Mouse (Mus musculus) heart, embryonic 14.5 days (tissue): ENCODE measurements at regions not wholly inside any gene's neighbourhood (a gene's known extent, or its start where the extent isn't known, plus 50 kb on each side); places are given as distances from the start of the nearest gene placed in this dataset.

Experiments used
- ATAC-seq: fragments of 200-750 bp; cut with Nextera tagmentation; 2 replicates; pipeline ENCODE4 v1.8.0; 2017; ENCODE audit warnings: low read depth, moderate TSS enrichment; ENCODE audit not compliant: insufficient number of reproducible peaks, insufficient read depth, low FRiP score
- H3K27ac ChIP-seq, 2 experiments: fragments of 200-500 bp in 1 of 2; fragments of 300-500 bp in 1 of 2; sonication (generic) in 1 of 2; replicated peaks in 1 of 2; 2 replicates each; pipeline ENCODE4 v1.5.1; 2012 to 2014; ENCODE audit warnings: low read depth in 2 of 2, low read length in 2 of 2, control low read depth in 1 of 2, mild to moderate bottlenecking in 1 of 2, mixed read lengths in 1 of 2; ENCODE audit not compliant: control insufficient read depth in 1 of 2, insufficient read depth in 1 of 2
- H3K27me3 ChIP-seq: fragments of 300-500 bp; sonication (generic); 2 replicates; pipeline ENCODE4 v1.6.1; 2014; ENCODE audit warnings: mild to moderate bottlenecking, low read length, control low read depth; ENCODE audit not compliant: control insufficient read depth, insufficient read depth
- H3K36me3 ChIP-seq: fragments of 300-500 bp; sonication (generic); 2 replicates; pipeline ENCODE4 v1.6.1; 2014; ENCODE audit warnings: mild to moderate bottlenecking, control low read depth, low read length, mixed read lengths; ENCODE audit not compliant: control insufficient read depth, insufficient read depth
- H3K4me1 ChIP-seq, 2 experiments: fragments of 200-500 bp in 1 of 2; fragments of 300-500 bp in 1 of 2; sonication (generic) in 1 of 2; 2 replicates each; pipeline ENCODE4 v1.6.1; 2012 to 2014; ENCODE audit warnings: low read length in 2 of 2, control low read depth in 1 of 2, mixed read lengths in 1 of 2; ENCODE audit not compliant: control insufficient read depth in 2 of 2, insufficient read depth in 2 of 2
- H3K4me2 ChIP-seq: fragments of 300-500 bp; sonication (generic); 2 replicates; pipeline ENCODE4 v1.6.1; 2014; ENCODE audit warnings: mild to moderate bottlenecking, low read length
- H3K4me3 ChIP-seq, 2 experiments: fragments of 200-500 bp in 1 of 2; fragments of 300-500 bp in 1 of 2; sonication (generic) in 1 of 2; 2 replicates each; pipeline ENCODE4 v1.5.1; 2012 to 2014; ENCODE audit warnings: low read length in 2 of 2, mild to moderate bottlenecking in 2 of 2, control low read depth in 1 of 2, low read depth in 1 of 2, moderate library complexity in 1 of 2; ENCODE audit not compliant: control insufficient read depth in 1 of 2, insufficient read depth in 1 of 2
- H3K9ac ChIP-seq: fragments of 300-500 bp; sonication (generic); 2 replicates; pipeline ENCODE4 v1.6.1; 2014; ENCODE audit warnings: mild to moderate bottlenecking, low read length
- H3K9me3 ChIP-seq: fragments of 300-500 bp; sonication (generic); 2 replicates; pipeline ENCODE4 v1.6.1; 2016; ENCODE audit warnings: low read length, control low read depth; ENCODE audit not compliant: control insufficient read depth
- WGBS: fragments of 180-500 bp; shearing (Covaris S2); extraction: QIAGEN DNeasy Blood & Tissue Kit; methylation state at CpG from one replicate; pipeline ENCODE4 v1.1.7; 2014; 5-methylcytosine and 5-hydroxymethylcytosine counted together

GRCm38 (mm10) chr2:114918420-114919332 lies 263.9 kb upstream of the Dph6 start:
- Histone ChIP-seq H3K9ac (no peak overlapping the region), H3K4me2 (no peak overlapping the region), H3K27ac (no peak overlapping the region), H3K36me3 (no peaks in the 10 kb centered on the region), H3K4me3 (no peak overlapping the region), H3K4me1 (0 out of 4 replicates have a peak, but pooled peaks cover 0 to 2% of the 10 kb centered on the region in 2 experiments), H3K27me3 (no peaks in the 10 kb centered on the region), H3K9me3 (no peaks in the 10 kb centered on the region)
- no peak for ATAC-seq
- WGBS = 79% methylated on average over 16 of the region's 16 CpGs

- Histone ChIP-seq H3K27ac (no peak overlapping the region), H3K4me3 (no peak overlapping the region), H3K27me3 (no peaks in the 10 kb centered on the region), H3K9ac (no peak overlapping the region), H3K4me2 (no peak overlapping the region), H3K36me3 (no peaks in the 10 kb centered on the region), H3K9me3 (no peaks in the 10 kb centered on the region), H3K4me1 (no peaks in the 10 kb centered on the region)
- 87% methylated on average over 2 of the region's 2 CpGs for WGBS
- no peak for ATAC-seq
Observed at GRCm38 (mm10) chr2:114923911-114924310, 269.1 kb upstream of the Dph6 start.

- no peaks in the 10 kb centered on the region for H3K9me3 ChIP-seq
- H3K27me3 ChIP-seq = no peaks in the 10 kb centered on the region
- H3K4me3 ChIP-seq = no peak overlapping the region
- no peak overlapping the region for H3K9ac ChIP-seq
- no peak for ATAC-seq
- H3K27ac ChIP-seq = no peak overlapping the region
- no peak overlapping the region for H3K4me2 ChIP-seq
- WGBS = 74% methylated on average over 3 of the region's 3 CpGs
- H3K4me1 ChIP-seq = no peaks in the 10 kb centered on the region
- H3K36me3 ChIP-seq = no peaks in the 10 kb centered on the region
Observed at GRCm38 (mm10) chr2:114935436-114935835, 280.7 kb upstream of the Dph6 start.

GRCm38 (mm10) chr2:114938416-114939147 lies 283.8 kb upstream of the Dph6 start:
- no peak overlapping the region for H3K9ac ChIP-seq
- no peaks in the 10 kb centered on the region for H3K4me1 ChIP-seq
- no peak overlapping the region for H3K27ac ChIP-seq
- no peaks in the 10 kb centered on the region for H3K9me3 ChIP-seq
- no peaks in the 10 kb centered on the region for H3K27me3 ChIP-seq
- H3K4me2 ChIP-seq = no peak overlapping the region
- H3K4me3 ChIP-seq = no peak overlapping the region
- 55% methylated on average over 7 of the region's 7 CpGs for WGBS
- ATAC-seq = no peak
- H3K36me3 ChIP-seq = no peaks in the 10 kb centered on the region

- Histone ChIP-seq H3K4me1 (no peaks in the 10 kb centered on the region), H3K27me3 (no peaks in the 10 kb centered on the region), H3K9me3 (no peaks in the 10 kb centered on the region), H3K4me3 (no peak overlapping the region), H3K27ac (no peak overlapping the region), H3K4me2 (no peak overlapping the region), H3K36me3 (no peaks in the 10 kb centered on the region), H3K9ac (no peak overlapping the region)
- ATAC-seq = no peak
- 80% methylated on average over 3 of the region's 3 CpGs for WGBS
Observed at GRCm38 (mm10) chr2:114966111-114966510, 311.3 kb upstream of the Dph6 start.

GRCm38 (mm10) chr2:114968651-114969050 lies 313.9 kb upstream of the Dph6 start:
- H3K27ac ChIP-seq = no peak overlapping the region
- H3K36me3 ChIP-seq = no peaks in the 10 kb centered on the region
- 67% methylated on average over 1 of the region's 1 CpGs for WGBS
- H3K4me3 ChIP-seq = no peak overlapping the region
- H3K9me3 ChIP-seq = no peaks in the 10 kb centered on the region
- H3K4me2 ChIP-seq = no peak overlapping the region
- ATAC-seq = no peak
- H3K27me3 ChIP-seq = no peaks in the 10 kb centered on the region
- H3K4me1 ChIP-seq = no peaks in the 10 kb centered on the region
- H3K9ac ChIP-seq = no peak overlapping the region

GRCm38 (mm10) chr2:114993419-114993818 lies 338.7 kb upstream of the Dph6 start:
- ATAC-seq = no peak
- no peak overlapping the region for H3K4me2 ChIP-seq
- H3K27ac ChIP-seq = no peak overlapping the region
- H3K9me3 ChIP-seq = no peaks in the 10 kb centered on the region
- H3K4me3 ChIP-seq = no peak overlapping the region
- no peak overlapping the region for H3K9ac ChIP-seq
- no peaks in the 10 kb centered on the region for H3K36me3 ChIP-seq
- H3K27me3 ChIP-seq = no peaks in the 10 kb centered on the region
- H3K4me1 ChIP-seq = no peaks in the 10 kb centered on the region
